Mouse (Mus musculus): ENCODE measurements around the gene Gm21818. TPM values are rescaled to one million over a fixed set of nuclear protein-coding genes. Genes with fewer than 3 reads are reported as not detected.
"Not testable (repeated sequence)": the region's sequence is repeated elsewhere in the genome, so short reads cannot be mapped to it uniquely, and the experiment has no call there.

The Gm21818 gene
- total and polyA plus RNA-seq, 3 experiments: not detected

DNA sequence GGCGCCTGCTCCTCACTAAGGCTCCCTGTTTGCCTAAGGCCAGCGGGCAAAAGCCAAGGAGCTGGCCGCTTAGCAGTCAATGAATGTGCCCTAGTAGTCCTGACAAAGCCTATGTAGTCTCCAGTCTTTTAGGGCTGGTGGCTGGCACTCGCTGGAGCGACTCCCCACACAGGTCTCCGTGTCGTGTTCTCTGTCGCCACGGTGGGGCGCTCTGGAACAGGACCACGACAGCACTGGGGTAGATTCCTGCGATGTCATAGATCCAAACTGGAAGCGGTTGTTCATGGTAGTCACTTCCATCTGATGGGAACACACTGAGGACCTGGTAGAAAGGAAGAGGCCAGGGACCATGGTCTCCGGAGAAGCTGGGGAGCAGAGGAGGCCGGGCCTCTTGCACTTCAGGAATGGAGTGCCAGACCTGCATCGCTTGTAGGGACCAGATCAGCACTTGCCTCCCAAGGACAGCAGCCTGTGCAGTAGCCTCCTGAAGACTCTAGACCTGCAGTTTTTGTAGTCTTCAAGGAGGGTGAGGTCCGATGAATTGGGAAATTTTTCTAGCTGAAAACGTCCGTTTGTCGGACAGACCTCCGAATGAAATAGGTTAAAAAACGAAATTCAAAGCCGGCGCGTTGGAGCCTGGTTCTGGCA lies 50.9 kb downstream of the Gm21818 start:
- WGBS: 89% methylated on average over 16 of the region's 25 CpGs
- H3K79me2 ChIP-seq (replicated peaks; ENCODE audit: control insufficient read depth, insufficient read depth, low read length); DNase-seq: not testable (repeated sequence)

More for the DNA sequence above, 50.9 kb downstream of the Gm21818 start:
- H3K27me3 ChIP-seq (ENCODE audit: control insufficient read depth, insufficient read depth, low read length); H3K4me1 ChIP-seq (ENCODE audit: control insufficient read depth, insufficient read depth, low read length); H3K4me3 ChIP-seq; intact Hi-C loops (cut with DNase I); H3K9ac ChIP-seq (ENCODE audit: low read depth, low read length); H3K27ac ChIP-seq; H3K36me3 ChIP-seq (ENCODE audit: control insufficient read depth, insufficient read depth, low read length): not testable (repeated sequence)

Other genes with a start within 250 kb of the Gm21818 start
- gene Gm21761, start 243.2 kb upstream of the Gm21818 start, total RNA-seq (2021): not detected
- not detected in 2 replicates for gene Gm21761, start 243.2 kb upstream of the Gm21818 start, polyA plus RNA-seq (2012; rRNA removed)
- gene B020031M17Rik, start 221.6 kb upstream of the Gm21818 start, total RNA-seq (2021): not detected
- gene B020031M17Rik, start 221.6 kb upstream of the Gm21818 start, polyA plus RNA-seq (2012; rRNA removed): not detected in 2 replicates
- not detected for gene Gm36079, start 145.4 kb upstream of the Gm21818 start, total RNA-seq (2021)
- not detected in 2 replicates for gene Gm36079, start 145.4 kb upstream of the Gm21818 start, polyA plus RNA-seq (2012; rRNA removed)
- gene Gm21188, start 120.2 kb upstream of the Gm21818 start, total RNA-seq (2021): under 1 TPM in 1 of 2 experiments, not detected in 1; 0.23 TPM
- gene Gm21188, start 120.2 kb upstream of the Gm21818 start, polyA plus RNA-seq (2012; rRNA removed): 0.29 and 0.67 TPM in 2 replicates
- not detected for gene Gm20767, start 32.2 kb upstream of the Gm21818 start, total RNA-seq (2021)
- gene Gm20767, start 32.2 kb upstream of the Gm21818 start, polyA plus RNA-seq (2012; rRNA removed): not detected in 2 replicates
- not detected for gene Gm21762, start 43.5 kb downstream of the Gm21818 start, total RNA-seq (2021)
- not detected in 2 replicates for gene Gm21762, start 43.5 kb downstream of the Gm21818 start, polyA plus RNA-seq (2012; rRNA removed)
- not detected for gene Gm21731, start 66.7 kb downstream of the Gm21818 start, total RNA-seq (2021)
- not detected in 2 replicates for gene Gm21731, start 66.7 kb downstream of the Gm21818 start, polyA plus RNA-seq (2012; rRNA removed)
- not detected for gene AF067061, start 90.7 kb downstream of the Gm21818 start, total RNA-seq (2021)
- gene AF067061, start 90.7 kb downstream of the Gm21818 start, polyA plus RNA-seq (2012; rRNA removed): not detected in 2 replicates
- gene BC147527, start 128.0 kb downstream of the Gm21818 start, total RNA-seq (2021): not detected
- 0.08 TPM in 1 of 2 replicates, not detected in the other for gene BC147527, start 128.0 kb downstream of the Gm21818 start, polyA plus RNA-seq (2012; rRNA removed)
- gene Tcstv3, start 144.4 kb downstream of the Gm21818 start, total RNA-seq (2021): not detected
- gene Tcstv3, start 144.4 kb downstream of the Gm21818 start, polyA plus RNA-seq (2012; rRNA removed): not detected in 2 replicates

Measured in heart, adult 2 months (tissue).